Mouse (Mus musculus) embryonic facial prominence, embryonic 11.5 days (tissue): ENCODE measurements around the gene Slc8a1. TPM values are rescaled to one million over a fixed set of nuclear protein-coding genes. Genes with fewer than 3 reads are reported as not detected.

ENCODE experiments used
- ATAC-seq: fragments of 200-750 bp; cut with Nextera tagmentation; replicated peaks from 2 replicates; pipeline ENCODE4 v1.8.0; 2017; ENCODE audit warnings: low read depth; ENCODE audit not compliant: insufficient number of reproducible peaks, low FRiP score, low TSS enrichment
- DNase-seq: peaks from one replicate; pipeline ENCODE4 v3.0.0-alpha.2; 2015; ENCODE audit warnings: low spot score
- H3K27ac ChIP-seq: fragments of 300-500 bp; sonication (generic); replicated peaks from 2 replicates; pipeline ENCODE4 v1.5.1; 2014; ENCODE audit warnings: mild to moderate bottlenecking, low read depth, low read length, control low read depth
- H3K27me3 ChIP-seq: fragments of 300-500 bp; sonication (generic); 2 replicates; pipeline ENCODE4 v1.6.1; 2014; ENCODE audit warnings: mild to moderate bottlenecking, low read length, moderate library complexity, mixed read lengths; ENCODE audit not compliant: control insufficient read depth, insufficient read depth
- H3K36me3 ChIP-seq: fragments of 300-500 bp; sonication (generic); replicated peaks from 2 replicates; pipeline ENCODE4 v1.6.1; 2014; ENCODE audit warnings: low read depth, mild to moderate bottlenecking, low read length, moderate library complexity, mixed read lengths; ENCODE audit not compliant: control insufficient read depth, insufficient read depth
- H3K4me1 ChIP-seq: fragments of 300-500 bp; sonication (generic); 2 replicates; pipeline ENCODE4 v1.6.1; 2014; ENCODE audit warnings: low read length, mixed read lengths; ENCODE audit not compliant: control insufficient read depth, insufficient read depth
- H3K4me2 ChIP-seq: fragments of 300-500 bp; sonication (generic); 2 replicates; pipeline ENCODE4 v1.6.1; 2014; ENCODE audit warnings: low read depth, mild to moderate bottlenecking, control low read depth, low read length, moderate library complexity
- H3K4me3 ChIP-seq: fragments of 300-500 bp; sonication (generic); 2 replicates; pipeline ENCODE4 v1.5.1; 2014; ENCODE audit warnings: low read depth, low read length, control low read depth
- H3K9ac ChIP-seq: fragments of 300-500 bp; sonication (generic); replicated peaks from 2 replicates; pipeline ENCODE4 v1.6.1; 2014; ENCODE audit warnings: mild to moderate bottlenecking, control low read depth, low read length
- H3K9me3 ChIP-seq: fragments of 300-500 bp; sonication (generic); replicated peaks from 2 replicates; pipeline ENCODE4 v1.6.1; 2016; ENCODE audit warnings: mild to moderate bottlenecking, low read length, inconsistent platforms, mixed read lengths; ENCODE audit not compliant: control insufficient read depth
- WGBS: fragments of 180-500 bp; shearing (Covaris S2); extraction: QIAGEN DNeasy Blood & Tissue Kit; methylation state at CpG from one replicate; pipeline ENCODE4 v1.1.7; 2014; 5-methylcytosine and 5-hydroxymethylcytosine counted together
- polyA plus RNA-seq: library from polyadenylated mRNA; unstranded; fragments of >200 nt; fragmentation: Nextera tagmentation; extraction: Ambion mirVana; gene quantifications from 2 replicates; pipeline ENCODE4 v1.2.1, GENCODE M21; 2014

Slc8a1 gene
- polyA plus RNA-seq, 1 experiment from 2014 or later = 3.1 TPM

- Histone ChIP-seq H3K9me3 (no peaks in the 10 kb centered on the region), H3K4me3 (no peak overlapping the region), H3K4me1 (no peaks in the 10 kb centered on the region), H3K4me2 (no peak overlapping the region), H3K36me3 (no peaks in the 10 kb centered on the region), H3K27ac (no peak overlapping the region), H3K9ac (no peak overlapping the region), H3K27me3 (no peaks in the 10 kb centered on the region)
- ATAC-seq = no peak
- DNase-seq = no peak
- WGBS = 84% methylated on average over 6 of the region's 6 CpGs
Observed at GRCm38 (mm10) chr17:81551856-81552635, 186.1 kb downstream of the Slc8a1 start.

- WGBS = 92% methylated on average over 3 of the region's 3 CpGs
Observed at GRCm38 (mm10) chr17:81550864-81551263, 187.3 kb downstream of the Slc8a1 start.

GRCm38 (mm10) chr17:81548016-81548415 is 190.2 kb downstream of the Slc8a1 start:
- DNase-seq = no peak
- ATAC-seq = no peak
- no peaks in the 10 kb centered on the region for H3K36me3 ChIP-seq

More at GRCm38 (mm10) chr17:81550864-81551263, 187.3 kb downstream of the Slc8a1 start:
- Histone ChIP-seq H3K27me3 (no peaks in the 10 kb centered on the region), H3K27ac (no peak overlapping the region), H3K4me2 (no peak overlapping the region), H3K4me1 (no peaks in the 10 kb centered on the region), H3K36me3 (no peaks in the 10 kb centered on the region), H3K9ac (no peak overlapping the region), H3K9me3 (no peaks in the 10 kb centered on the region), H3K4me3 (no peak overlapping the region)
- ATAC-seq (no peak), DNase-seq (no peak)

GRCm38 (mm10) chr17:81546525-81546924 is 191.7 kb downstream of the Slc8a1 start:
- H3K4me2 ChIP-seq = no peak overlapping the region
- no peak overlapping the region for H3K9ac ChIP-seq
- no peaks in the 10 kb centered on the region for H3K9me3 ChIP-seq
- H3K27me3 ChIP-seq = no peaks in the 10 kb centered on the region
- no peaks in the 10 kb centered on the region for H3K36me3 ChIP-seq
- H3K4me1 ChIP-seq = no peaks in the 10 kb centered on the region
- ATAC-seq = no peak
- H3K4me3 ChIP-seq = no peak overlapping the region
- no peak overlapping the region for H3K27ac ChIP-seq
- WGBS = 79% methylated on average over 6 of the region's 6 CpGs
- no peak for DNase-seq

More at GRCm38 (mm10) chr17:81548016-81548415, 190.2 kb downstream of the Slc8a1 start:
- no peak overlapping the region for H3K4me2 ChIP-seq
- WGBS = 64% methylated on average over 4 of the region's 4 CpGs
- H3K9ac ChIP-seq = no peak overlapping the region
- H3K4me1 ChIP-seq = no peaks in the 10 kb centered on the region
- H3K4me3 ChIP-seq = no peak overlapping the region
- H3K27me3 ChIP-seq = no peaks in the 10 kb centered on the region
- no peak overlapping the region for H3K27ac ChIP-seq
- H3K9me3 ChIP-seq = no peaks in the 10 kb centered on the region

GRCm38 (mm10) chr17:81546012-81546411 is 192.2 kb downstream of the Slc8a1 start:
- ATAC-seq = no peak

GRCm38 (mm10) chr17:81544926-81545325 is 193.3 kb downstream of the Slc8a1 start:
- Histone ChIP-seq H3K4me1 (no peaks in the 10 kb centered on the region), H3K27ac (no peak overlapping the region), H3K4me2 (no peak overlapping the region), H3K27me3 (no peaks in the 10 kb centered on the region), H3K36me3 (no peaks in the 10 kb centered on the region), H3K4me3 (no peak overlapping the region), H3K9ac (no peak overlapping the region), H3K9me3 (no peaks in the 10 kb centered on the region)
- ATAC-seq (no peak), DNase-seq (no peak)
- 91% methylated on average over 3 of the region's 3 CpGs for WGBS

More at GRCm38 (mm10) chr17:81546012-81546411, 192.2 kb downstream of the Slc8a1 start:
- H3K27ac ChIP-seq = no peak overlapping the region
- H3K27me3 ChIP-seq = no peaks in the 10 kb centered on the region
- H3K4me2 ChIP-seq = no peak overlapping the region
- DNase-seq = no peak
- H3K9ac ChIP-seq = no peak overlapping the region
- WGBS = 84% methylated on average over 5 of the region's 5 CpGs
- no peak overlapping the region for H3K4me3 ChIP-seq
- H3K9me3 ChIP-seq = no peaks in the 10 kb centered on the region
- no peaks in the 10 kb centered on the region for H3K36me3 ChIP-seq
- H3K4me1 ChIP-seq = no peaks in the 10 kb centered on the region

- DNase-seq (no peak), ATAC-seq (no peak)
- H3K4me2 ChIP-seq = no peak overlapping the region
- no peak overlapping the region for H3K9ac ChIP-seq
- no peaks in the 10 kb centered on the region for H3K4me1 ChIP-seq
- no peak overlapping the region for H3K4me3 ChIP-seq
- H3K27ac ChIP-seq = no peak overlapping the region
- H3K9me3 ChIP-seq = no peaks in the 10 kb centered on the region
- 73% methylated on average over 12 of the region's 12 CpGs for whole genome bisulfite sequencing
- H3K36me3 ChIP-seq = no peaks in the 10 kb centered on the region
- H3K27me3 ChIP-seq = no peaks in the 10 kb centered on the region
Observed at GRCm38 (mm10) chr17:81542313-81543185, 195.6 kb downstream of the Slc8a1 start.
